In genomic region chr11:77242912-77243311, GRCm38 (mm10) we compare ENCODE assay signal across 17 mouse cellular contexts. TPM values are rescaled to one million over a fixed set of nuclear protein-coding genes. Genes with fewer than 3 reads are reported as not detected.
DNase-seq lines count a peak whose midpoint lies in the region; ATAC-seq and TF ChIP-seq lines count a peak whose summit lies in the region.
"Had no signal": no experiment of that assay in that cellular context is flagged by ENCODE, and none has a peak within 500 bp of the region (broad histone marks: within the 10 kb centered on the region; RNA-seq: fewer than 3 reads in every experiment).

No protein-coding gene starts in this region.

- no peaks in the 10 kb centered on the region for H3K36me3 ChIP-seq in heart, postnatal 0 days (replicated peaks; ENCODE audit: control insufficient read depth, insufficient read depth, low read length)
- no peaks in the 10 kb centered on the region for H3K36me3 ChIP-seq in heart, embryonic 11.5 days (ENCODE audit: control insufficient read depth, insufficient read depth, low read length)
- H3K36me3 ChIP-seq in forebrain, embryonic 12.5 days (replicated peaks): no peaks in the 10 kb centered on the region
- H3K36me3 ChIP-seq: heart, embryonic 12.5 days; kidney, embryonic 15.5 days; liver, embryonic 12.5 days had no signal

- H3K4me3 ChIP-seq in heart, postnatal 0 days (ENCODE audit: low read depth, low read length): no peak overlapping the region
- no peak overlapping the region for H3K4me3 ChIP-seq in heart, embryonic 11.5 days (ENCODE audit: low read depth, low read length)
- no peak overlapping the region for H3K4me3 ChIP-seq in forebrain, embryonic 12.5 days (replicated peaks)
- H3K4me3 ChIP-seq: heart, embryonic 12.5 days; kidney, embryonic 15.5 days; liver, embryonic 12.5 days had no signal

- no peak overlapping the region for H3K4me2 ChIP-seq in heart, postnatal 0 days (ENCODE audit: low read depth, low read length)
- H3K4me2 ChIP-seq in heart, embryonic 11.5 days: no peak overlapping the region
- H3K4me2 ChIP-seq in forebrain, embryonic 12.5 days: no peak overlapping the region
- H3K4me2 ChIP-seq: heart, embryonic 12.5 days; kidney, embryonic 15.5 days; liver, embryonic 12.5 days had no signal

- no peaks in the 10 kb centered on the region for H3K9me3 ChIP-seq in heart, postnatal 0 days (replicated peaks; ENCODE audit: control insufficient read depth, low read length)
- no peaks in the 10 kb centered on the region for H3K9me3 ChIP-seq in heart, embryonic 11.5 days (replicated peaks; ENCODE audit: control insufficient read depth, low read length)
- H3K9me3 ChIP-seq in forebrain, embryonic 12.5 days: no peaks in the 10 kb centered on the region
- H3K9me3 ChIP-seq: heart, embryonic 12.5 days; kidney, embryonic 15.5 days; liver, embryonic 12.5 days had no signal

- H3K4me1 ChIP-seq in heart, postnatal 0 days (ENCODE audit: control insufficient read depth, insufficient read depth): 0 out of 2 replicates have a peak, but pooled peaks cover 2% of the 10 kb centered on the region
- no peaks in the 10 kb centered on the region for H3K4me1 ChIP-seq in heart, embryonic 11.5 days (ENCODE audit: control insufficient read depth, insufficient read depth, low read length)
- H3K4me1 ChIP-seq in forebrain, embryonic 12.5 days: no peaks in the 10 kb centered on the region
- H3K4me1 ChIP-seq: heart, embryonic 12.5 days had no signal

- WGBS in heart, postnatal 0 days: 52% methylated on average over 2 of the region's 2 CpGs
- 52% methylated on average over 2 of the region's 2 CpGs for WGBS in heart, embryonic 11.5 days (ENCODE audit: insufficient replicate concordance)
- 79% methylated on average over 2 of the region's 2 CpGs for WGBS in forebrain, embryonic 12.5 days

- peak; percentile 51 for DNase-seq in heart, postnatal 0 days (ENCODE audit: low spot score)
- peak; percentile 7 for DNase-seq in lung, postnatal 10 days
- no peak for DNase-seq in lung, postnatal 14 days
- DNase-seq in CD4-positive helper T cell, adult 2 months (ENCODE audit: low read depth, low spot score): peak; percentile 12
- peak; percentile 48 for DNase-seq in embryo, embryonic 10.5 days (ENCODE audit: low spot score)
- DNase-seq in frontal cortex, postnatal 14 days (ENCODE audit: low spot score in 2 of 2): no peak
- DNase-seq: cerebellum, postnatal 14 days; forebrain, postnatal 0 days; retina, postnatal 1 day; thymus, adult 18-20 months had no signal

- no peak overlapping the region for H3K9ac ChIP-seq in heart, postnatal 0 days (replicated peaks; ENCODE audit: low read depth, low read length)
- H3K9ac ChIP-seq in heart, embryonic 11.5 days (ENCODE audit: low read depth, low read length): no peak overlapping the region
- no peak overlapping the region for H3K9ac ChIP-seq in forebrain, embryonic 12.5 days
- H3K9ac ChIP-seq: forebrain, postnatal 0 days; heart, embryonic 12.5 days; kidney, embryonic 15.5 days; liver, embryonic 12.5 days had no signal

- TF ChIP-seq CTCF in heart, postnatal 0 days (IDR thresholded peaks at IDR 0.05; ENCODE audit: low read depth): no peak

- no peak for TF ChIP-seq EP300 in heart, postnatal 0 days (IDR thresholded peaks at IDR 0.05; ENCODE audit: low read depth)

- H3K27ac ChIP-seq in heart, postnatal 0 days (ENCODE audit: low read depth): no peak overlapping the region
- no peak overlapping the region for H3K27ac ChIP-seq in heart, embryonic 11.5 days (ENCODE audit: low read depth, low read length)
- H3K27ac ChIP-seq in forebrain, embryonic 12.5 days: no peak overlapping the region
- H3K27ac ChIP-seq: kidney, embryonic 15.5 days; liver, embryonic 12.5 days; macrophage had no signal

- ATAC-seq in heart, postnatal 0 days (ENCODE audit: insufficient read depth, low read depth): no peak
- ATAC-seq in heart, embryonic 11.5 days (replicated peaks; ENCODE audit: insufficient number of reproducible peaks, low FRiP score, low TSS enrichment): no peak
- ATAC-seq in forebrain, embryonic 12.5 days (ENCODE audit: low FRiP score): no peak
- ATAC-seq: forebrain, postnatal 0 days; liver, embryonic 12.5 days; Patski had no signal

- no peaks in the 10 kb centered on the region for H3K27me3 ChIP-seq in heart, postnatal 0 days (ENCODE audit: control insufficient read depth, insufficient read depth, low read length)
- no peaks in the 10 kb centered on the region for H3K27me3 ChIP-seq in heart, embryonic 11.5 days (ENCODE audit: control insufficient read depth, insufficient read depth, low read length)
- no peaks in the 10 kb centered on the region for H3K27me3 ChIP-seq in forebrain, embryonic 12.5 days
- H3K27me3 ChIP-seq: heart, embryonic 12.5 days; kidney, embryonic 15.5 days; liver, embryonic 12.5 days; Patski had no signal

RNA-seq across cellular contexts. Expression of gene Ssh2, which starts 26.8 kb away (rescaled TPM):
- 60.6 and 61.8 TPM in 2 replicates for total RNA-seq in heart, postnatal 0 days (2014; rRNA removed; ENCODE audit: low replicate concordance)
- 17.9 and 21.0 TPM in 2 replicates for polyA plus RNA-seq in heart, postnatal 0 days (2015; fragmentation: Nextera tagmentation; extraction: Ambion mirVana)
- 22.8 and 25.7 TPM in 2 replicates for polyA plus RNA-seq in heart, embryonic 11.5 days (2014; fragmentation: Nextera tagmentation; extraction: Ambion mirVana)
- 19.4 and 20.7 TPM in 2 replicates for polyA plus RNA-seq in forebrain, embryonic 12.5 days (2016; fragmentation: Nextera tagmentation; extraction: Ambion mirVana)

RNA-seq across cellular contexts. Expression of gene Efcab5, which starts 54.1 kb away (rescaled TPM):
- 0.04 and 0.27 TPM in 2 replicates for total RNA-seq in heart, postnatal 0 days (2014; rRNA removed; ENCODE audit: low replicate concordance)
- polyA plus RNA-seq in heart, postnatal 0 days (2015; fragmentation: Nextera tagmentation; extraction: Ambion mirVana): 0.25 and 0.29 TPM in 2 replicates
- 0.42 and 0.52 TPM in 2 replicates for polyA plus RNA-seq in heart, embryonic 11.5 days (2014; fragmentation: Nextera tagmentation; extraction: Ambion mirVana)
- 0.46 and 0.83 TPM in 2 replicates for polyA plus RNA-seq in forebrain, embryonic 12.5 days (2016; fragmentation: Nextera tagmentation; extraction: Ambion mirVana)

Comparison
In these comparisons a context has a peak if more than half of its experiments do, and no peak if none do; other contexts are left out.
1. DNase-seq: peak in heart, postnatal 0 days (single experiment), lung, postnatal 10 days (single experiment), CD4-positive helper T cell, adult 2 months (single experiment) and embryo, embryonic 10.5 days (single experiment); none in lung, postnatal 14 days (single experiment) and frontal cortex, postnatal 14 days (0 of 2).